Mouse (Mus musculus) gastrocnemius, postnatal 36 days (tissue): Measurements from ENCODE around the gene Fcgr3. TPM values are rescaled to one million over a fixed set of nuclear protein-coding genes. Genes with fewer than 3 reads are reported as not detected.
"Not testable (repeated sequence)": the region's sequence is repeated elsewhere in the genome, so short reads cannot be mapped to it uniquely, and the experiment has no call there.

ENCODE experiments used
- DNase-seq, 2 experiments: peaks; one replicate each; pipeline ENCODE4 v3.0.0; 2022
- intact Hi-C: fragments of 180-260 bp; cut with DNase I; formaldehyde crosslinking; loops from one replicate; pipeline ENCODE4 v1.15.1; 2025
- total RNA-seq, 2 experiments: library from RNA; stranded (reverse); gene quantifications; 2 replicates each; pipeline ENCODE4 v1.2.3; 2021

Fcgr3 gene
- total RNA-seq, 2 experiments from 2014 or later, result 2.6 to 4.6 TPM

DNA sequence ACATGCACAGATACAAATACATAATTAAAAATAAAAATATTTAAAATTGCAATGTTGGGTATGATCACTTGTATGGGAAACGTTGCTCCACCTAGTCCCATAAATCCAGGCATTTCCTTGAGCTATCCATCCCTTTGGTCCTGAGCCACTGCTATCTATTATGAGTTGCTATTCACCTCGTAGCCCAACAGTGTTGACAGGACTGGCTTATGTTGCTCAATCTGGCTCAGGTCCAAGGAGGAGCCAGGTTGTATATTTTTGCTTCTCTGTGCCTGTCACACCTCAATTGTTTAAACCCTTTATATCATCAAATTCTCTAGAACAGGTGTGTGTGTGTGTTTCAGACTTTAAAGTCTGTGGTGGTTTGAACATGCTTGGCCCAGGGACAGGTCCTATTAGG, 26.0 kb upstream of the Fcgr3 start:
- intact Hi-C loops, result no loop called here
- DNase-seq, result no peak

DNA sequence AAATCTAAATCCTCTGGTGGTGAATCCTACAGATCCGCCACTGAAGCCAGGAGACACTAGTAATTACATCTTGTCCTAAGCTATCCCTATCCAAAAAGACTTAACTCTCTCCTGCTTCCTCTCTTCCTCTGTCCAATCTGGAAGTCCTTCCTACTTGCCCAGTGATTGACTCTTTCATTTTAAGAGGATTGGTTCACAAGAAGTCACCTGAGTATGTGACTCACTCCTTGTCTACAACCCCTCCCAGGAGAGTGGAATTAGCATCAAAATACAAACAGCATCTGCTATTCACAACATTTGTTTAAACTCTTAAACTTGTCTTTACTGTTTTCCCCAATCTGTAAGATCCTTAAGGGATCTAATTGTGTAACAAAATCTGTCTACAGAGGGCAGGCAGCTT, 25.2 kb upstream of the Fcgr3 start:
- intact Hi-C loops, result no loop called here
- no peak for DNase-seq

GRCm38 (mm10) chr1:171088237-171088869, 23.6 kb upstream of the Fcgr3 start:
- DNase-seq, intact Hi-C loops: not testable (repeated sequence)

DNA sequence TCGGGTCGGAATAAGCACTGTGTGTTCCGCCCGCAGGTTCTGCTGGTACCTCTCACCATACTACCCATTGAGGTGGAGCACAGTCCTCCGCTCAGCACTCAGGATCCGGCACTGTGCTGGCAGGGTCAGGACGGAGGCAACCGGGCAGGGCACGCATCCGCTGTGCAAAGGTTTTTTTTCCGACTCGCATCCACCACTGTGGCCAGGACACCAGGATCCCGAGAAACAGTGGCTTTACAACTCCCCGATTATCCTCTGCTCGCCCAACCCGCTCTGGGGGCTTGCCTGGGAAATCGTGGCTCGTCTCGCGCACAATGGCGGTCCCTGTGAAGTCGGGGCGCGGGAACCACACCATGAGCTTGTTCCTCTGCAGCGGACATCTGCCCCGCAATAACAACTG, 21.0 kb upstream of the Fcgr3 start:
- intact Hi-C loops, result no loop called here
- DNase-seq, result no peak

GRCm38 (mm10) chr1:171081512-171082231, 16.9 kb upstream of the Fcgr3 start:
- intact Hi-C loops, DNase-seq: not testable (repeated sequence)

DNA sequence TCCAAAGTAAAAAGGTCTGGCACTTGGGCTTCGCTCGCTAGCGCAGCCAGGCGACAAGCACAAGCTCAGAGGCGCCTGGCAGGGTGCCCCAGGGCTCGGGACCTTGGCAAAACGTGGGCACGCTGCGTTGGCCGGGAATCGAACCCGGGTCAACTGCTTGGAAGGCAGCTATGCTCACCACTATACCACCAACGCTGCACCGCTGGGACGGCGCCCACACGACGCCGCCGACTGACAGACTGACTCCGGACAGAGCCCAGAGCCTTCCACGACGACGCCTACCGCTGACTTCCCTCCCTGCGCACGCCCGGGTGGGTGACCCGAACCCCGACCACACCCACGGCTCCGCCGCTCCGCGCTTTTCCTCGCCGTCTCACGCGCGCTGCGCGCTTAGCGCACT, 15.1 kb upstream of the Fcgr3 start:
- DNase-seq, intact Hi-C loops: not testable (repeated sequence)

GRCm38 (mm10) chr1:171079345-171079744, 14.6 kb upstream of the Fcgr3 start:
- intact Hi-C loops, DNase-seq: not testable (repeated sequence)

DNA sequence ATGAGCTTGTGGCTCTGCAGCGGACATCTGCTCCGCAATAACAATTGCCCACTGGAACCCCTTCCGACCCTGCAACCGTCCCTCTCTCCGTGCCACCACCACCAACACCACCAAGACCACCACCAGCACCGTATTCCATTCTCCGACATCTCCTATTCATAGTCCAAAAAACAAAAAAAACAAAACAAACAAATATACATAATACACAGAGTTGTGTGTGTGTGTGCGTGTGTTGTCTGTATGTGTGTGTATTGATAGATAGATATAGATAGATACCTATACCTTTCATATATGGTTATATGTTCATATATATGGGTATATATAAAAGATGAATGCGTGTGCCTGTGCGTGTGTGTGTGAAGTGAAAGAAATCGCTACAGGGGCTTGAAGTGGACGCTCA, 13.7 kb upstream of the Fcgr3 start:
- DNase-seq, intact Hi-C loops: not testable (repeated sequence)

DNA sequence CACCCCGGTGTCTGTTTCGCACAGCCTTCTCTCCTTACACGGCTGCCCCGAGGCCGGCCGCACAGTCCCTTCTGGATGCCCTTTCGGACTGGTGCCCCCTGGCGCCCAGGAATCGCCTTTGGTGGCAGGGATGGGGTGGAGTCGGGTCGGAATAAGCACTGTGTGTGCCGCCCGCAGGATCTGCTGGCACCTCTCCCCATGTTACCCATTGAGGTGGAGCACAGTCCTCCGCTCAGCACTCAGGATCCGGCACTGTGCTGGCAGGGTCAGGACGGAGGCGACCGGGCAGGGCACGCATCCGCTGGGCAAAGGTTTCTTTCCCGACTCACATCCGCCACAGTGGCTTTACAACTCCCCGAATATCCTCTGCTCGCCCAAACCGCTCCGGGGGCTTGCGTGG, 13.2 kb upstream of the Fcgr3 start:
- peak; percentile 27 to 59 for DNase-seq
- intact Hi-C loops, result not testable (repeated sequence)

DNA sequence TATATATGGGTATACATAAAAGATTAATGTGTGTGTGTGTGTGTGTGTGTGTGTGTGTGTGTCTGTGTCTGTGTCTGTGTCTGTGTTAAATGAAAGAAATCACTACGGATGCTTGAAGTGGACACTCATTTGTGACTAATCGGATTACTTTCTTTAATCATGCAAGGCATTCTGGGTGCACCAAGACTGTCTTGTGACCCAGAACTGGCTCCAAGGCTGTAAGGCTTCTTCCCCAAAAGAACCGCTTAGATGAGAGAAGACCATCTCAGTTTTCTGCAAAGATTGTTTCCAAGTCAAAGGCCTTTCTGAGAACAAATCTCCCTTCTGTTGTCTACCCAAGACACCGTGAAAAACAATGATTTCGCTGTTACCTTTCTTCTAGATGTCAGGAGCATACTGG, 12.5 kb upstream of the Fcgr3 start:
- intact Hi-C loops, DNase-seq: not testable (repeated sequence)

DNA sequence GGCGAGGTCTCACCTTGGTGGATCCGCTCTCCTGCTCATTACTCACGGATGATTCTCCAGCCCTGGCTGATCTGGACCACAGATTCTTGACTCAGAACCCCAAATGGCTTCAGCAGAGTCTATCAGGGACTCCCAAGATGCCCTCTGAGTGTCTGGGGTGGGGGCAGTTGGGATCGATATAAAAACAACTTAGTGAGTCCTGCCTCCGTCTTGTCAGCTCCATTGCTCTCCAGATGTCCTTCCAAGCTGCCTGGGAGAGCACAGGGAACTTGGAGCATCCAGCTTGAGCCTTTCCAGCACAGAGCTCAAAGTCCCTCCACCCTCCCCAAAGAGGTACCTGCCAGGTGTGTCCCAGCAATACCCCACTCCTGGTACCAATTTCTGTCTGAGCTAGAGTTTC, 11.4 kb upstream of the Fcgr3 start:
- intact Hi-C loops, DNase-seq: not testable (repeated sequence)

DNA sequence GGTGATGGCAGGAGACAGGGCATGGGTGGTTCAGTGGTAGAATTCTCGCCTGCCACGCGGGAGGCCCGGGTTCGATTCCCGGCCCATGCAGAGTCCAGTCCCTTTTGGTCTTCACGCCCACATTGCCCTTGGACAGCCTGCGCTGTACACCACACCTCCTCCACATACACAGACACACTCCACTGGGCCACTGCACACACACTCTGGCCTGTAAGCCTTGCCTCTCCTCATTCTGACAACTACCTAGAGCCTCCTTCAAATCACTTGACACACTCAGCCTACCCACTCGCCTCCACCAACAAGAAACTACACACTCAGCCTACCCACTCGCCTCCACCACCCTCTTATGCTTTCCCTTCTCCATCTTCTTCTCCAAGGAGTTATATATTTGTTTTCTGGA, 9.5 kb upstream of the Fcgr3 start:
- intact Hi-C loops, result not testable (repeated sequence)

GRCm38 (mm10) chr1:171072217-171072616, 7.5 kb upstream of the Fcgr3 start:
- DNase-seq, intact Hi-C loops: not testable (repeated sequence)

More for the DNA sequence above, 9.5 kb upstream of the Fcgr3 start:
- not testable (repeated sequence) for DNase-seq

- DNase-seq, intact Hi-C loops: not testable (repeated sequence)
These were observed 7.0 kb upstream of the Fcgr3 start for GRCm38 (mm10) chr1:171071726-171072125.

- DNase-seq, intact Hi-C loops: not testable (repeated sequence)
These were observed 6.1 kb upstream of the Fcgr3 start for GRCm38 (mm10) chr1:171070879-171071278.

- DNase-seq, result not testable (repeated sequence)
These were observed 4.8 kb upstream of the Fcgr3 start for GRCm38 (mm10) chr1:171069508-171069907.

DNA sequence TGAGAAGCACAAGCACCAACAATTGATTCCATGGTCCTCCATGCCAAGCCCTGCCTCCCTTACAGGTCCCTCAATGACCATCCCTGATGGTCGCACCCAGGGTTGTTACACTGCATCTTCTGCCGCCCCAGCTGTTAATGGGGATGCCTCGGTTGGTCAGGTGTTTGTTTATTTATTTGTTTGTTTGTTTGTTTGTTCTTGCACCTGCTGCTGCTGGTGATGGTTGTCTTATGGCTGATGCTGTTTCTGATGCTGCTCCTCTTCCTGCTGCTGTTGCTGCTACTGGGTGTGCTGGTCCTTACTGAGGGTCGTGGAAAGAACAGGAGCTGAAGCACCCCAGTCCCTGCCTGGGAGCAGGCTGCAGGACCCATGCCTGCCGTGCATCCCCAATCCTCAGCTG, 3.2 kb upstream of the Fcgr3 start:
- intact Hi-C loops, DNase-seq: not testable (repeated sequence)

More at GRCm38 (mm10) chr1:171069508-171069907, 4.8 kb upstream of the Fcgr3 start:
- intact Hi-C loops, result not testable (repeated sequence)

DNA sequence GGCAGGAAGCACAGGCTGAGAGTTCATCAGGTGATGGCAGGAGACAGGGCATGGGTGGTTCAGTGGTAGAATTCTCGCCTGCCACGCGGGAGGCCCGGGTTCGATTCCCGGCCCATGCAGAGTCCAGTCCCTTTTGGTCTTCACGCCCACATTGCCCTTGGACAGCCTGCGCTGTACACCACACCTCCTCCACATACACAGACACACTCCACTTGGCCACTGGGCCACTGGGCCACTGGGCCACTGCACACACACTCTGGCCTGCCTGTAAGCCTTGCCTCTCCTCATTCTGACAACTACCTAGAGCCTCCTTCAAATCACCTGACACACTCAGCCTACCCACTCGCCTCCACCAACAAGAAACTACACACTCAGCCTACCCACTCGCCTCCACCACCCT, 1.8 kb upstream of the Fcgr3 start:
- intact Hi-C loops, DNase-seq: not testable (repeated sequence)

DNA sequence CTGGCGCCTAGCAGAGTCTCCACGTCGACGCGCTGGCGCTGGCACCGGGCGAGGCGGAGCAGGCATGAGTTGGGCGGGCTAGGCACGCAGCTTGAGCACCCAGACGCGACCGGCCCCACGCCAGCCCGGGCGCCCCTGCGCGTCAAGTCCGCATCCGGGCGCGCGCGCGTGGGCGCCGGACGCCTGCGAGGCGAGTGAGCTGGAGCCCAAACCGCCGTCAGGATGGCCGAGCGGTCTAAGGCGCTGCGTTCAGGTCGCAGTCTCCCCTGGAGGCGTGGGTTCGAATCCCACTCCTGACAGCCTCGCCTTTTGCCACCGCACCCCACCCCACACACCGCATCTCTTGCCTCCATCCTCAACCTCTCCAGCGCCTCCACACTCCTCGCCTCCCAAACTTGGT, 1.0 kb upstream of the Fcgr3 start:
- DNase-seq, result peak in 1 of 2 experiments; percentile 44
- intact Hi-C loops, result not testable (repeated sequence)

DNA sequence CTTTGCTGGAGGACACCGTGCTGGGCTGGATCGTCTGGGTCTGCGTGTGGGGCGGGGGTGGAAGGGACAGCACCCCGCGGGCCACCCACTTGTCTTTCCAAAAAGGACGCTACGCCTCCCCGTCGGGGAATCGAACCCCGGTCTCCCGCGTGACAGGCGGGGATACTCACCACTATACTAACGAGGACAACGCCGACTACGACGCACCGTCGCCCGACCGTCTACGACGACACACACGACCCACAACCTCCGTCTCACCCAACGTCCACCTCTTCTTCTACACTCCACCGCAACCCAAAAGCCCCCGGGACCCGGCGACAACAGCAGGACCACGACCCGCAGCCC, 480 bp upstream of the Fcgr3 start:
- DNase-seq, result peak; percentile 29 to 43
- intact Hi-C loops, result not testable (repeated sequence)

DNA sequence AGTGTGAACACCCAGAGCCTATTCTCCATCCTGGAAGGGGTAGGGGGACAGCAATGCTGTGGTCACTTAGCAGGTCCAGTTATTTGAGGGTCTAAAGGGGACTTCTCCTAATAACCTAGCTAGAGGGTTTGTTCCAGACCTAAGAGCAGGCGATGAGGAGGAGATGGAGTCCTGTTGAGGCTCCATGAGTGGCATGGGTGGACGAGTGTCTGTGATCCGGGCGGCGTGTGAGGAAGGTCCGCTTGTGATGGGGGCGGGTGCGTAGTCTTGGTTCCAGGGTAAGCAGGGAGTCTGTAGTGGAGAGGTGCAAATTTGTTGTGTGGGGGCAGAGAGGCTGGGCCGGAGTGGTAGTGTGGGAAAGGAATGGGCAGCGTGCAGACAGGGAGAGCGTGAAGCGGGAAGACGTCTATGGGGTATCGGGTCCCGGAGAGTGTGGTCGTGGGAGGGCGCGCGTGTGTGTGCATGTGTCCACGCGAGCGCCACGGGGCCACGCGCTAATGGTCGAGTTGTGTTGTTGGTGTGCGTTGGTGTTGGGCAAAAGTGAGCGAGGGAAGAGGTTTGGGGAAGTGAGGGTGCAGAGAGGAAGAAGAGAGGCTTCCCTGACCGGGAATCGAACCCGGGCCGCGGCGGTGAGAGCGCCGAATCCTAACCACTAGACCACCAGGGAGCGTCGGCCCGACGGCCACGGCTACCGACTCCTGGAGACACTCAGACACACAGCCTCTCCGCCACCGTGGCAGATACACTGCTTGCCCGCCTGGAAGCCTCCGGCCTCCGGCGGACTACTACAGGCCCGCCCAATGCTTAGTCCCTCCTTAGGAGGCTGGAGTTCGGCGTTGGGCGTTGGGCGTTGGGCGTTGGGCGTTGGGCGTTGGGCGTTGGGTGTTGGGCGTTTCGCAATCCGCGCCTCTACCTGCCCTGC, 905 bp downstream of the Fcgr3 start:
- peak; percentile 22 to 59 for DNase-seq
- intact Hi-C loops, result not testable (repeated sequence)
